Mouse (Mus musculus): ENCODE measurements around the gene Shank2. TPM values are rescaled to one million over a fixed set of nuclear protein-coding genes. Genes with fewer than 3 reads are reported as not detected.

Shank2 gene
- total RNA-seq, 2 experiments from 2014 or later, result 0.18 TPM; not detected in 1

DNA sequence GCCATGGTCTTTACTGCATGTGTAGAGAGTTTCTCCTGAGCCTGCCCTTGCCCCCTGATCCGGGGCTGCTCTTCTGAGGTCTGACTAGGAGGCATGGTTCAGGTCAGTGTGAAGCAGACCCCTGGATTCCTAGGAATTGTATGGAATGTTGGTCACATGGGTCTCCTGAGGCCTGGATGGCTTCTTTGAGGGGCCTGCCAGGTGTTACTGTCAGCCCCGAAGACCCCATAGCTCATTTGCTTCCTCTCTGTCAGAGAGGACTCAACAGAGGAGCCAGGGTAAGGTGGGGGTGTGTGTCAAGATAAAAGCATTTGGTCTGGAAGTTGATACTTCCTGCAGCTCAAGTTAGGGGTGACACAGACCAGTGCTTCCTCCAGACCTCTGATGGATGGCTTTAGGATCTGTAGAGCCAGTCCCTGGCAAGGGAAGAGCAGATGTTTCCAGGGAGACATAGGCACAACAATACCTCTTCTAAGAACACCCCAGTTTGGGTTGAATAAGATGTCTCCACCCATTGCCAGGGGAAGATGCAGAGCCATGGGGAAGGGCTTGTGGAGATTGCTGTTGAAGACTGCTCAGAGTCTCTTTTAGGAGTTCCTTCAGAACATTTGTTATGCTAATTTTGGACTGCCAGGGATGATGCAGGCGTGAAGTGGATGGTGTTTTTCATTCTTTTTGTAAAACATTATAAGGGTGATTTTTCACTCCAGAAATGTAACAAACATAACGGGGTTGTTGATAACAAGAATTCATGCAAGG, 100.7 kb downstream of the Shank2 start:
- no peak for ATAC-seq (ENCODE audit: poor library complexity, severe bottlenecking)

DNA sequence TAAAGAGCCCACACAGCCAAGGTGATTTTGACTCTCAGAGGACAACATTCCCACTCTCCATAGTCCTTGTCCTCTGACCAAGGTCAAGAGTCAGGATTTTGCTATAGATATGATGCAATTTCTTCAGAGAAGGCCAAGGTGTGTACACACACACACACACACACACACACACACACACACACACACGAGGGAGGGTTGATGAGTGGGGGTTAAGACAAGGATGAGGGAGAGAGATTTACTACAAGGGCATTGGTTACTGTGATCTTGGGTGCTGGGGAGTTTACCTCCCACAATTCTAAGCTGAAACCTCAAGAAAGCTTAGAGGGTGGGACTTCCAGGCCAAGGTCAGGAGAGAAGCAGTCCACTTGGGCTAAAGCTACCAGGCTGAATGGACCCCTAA, 104.2 kb downstream of the Shank2 start:
- ATAC-seq (ENCODE audit: poor library complexity, severe bottlenecking), result no peak

DNA sequence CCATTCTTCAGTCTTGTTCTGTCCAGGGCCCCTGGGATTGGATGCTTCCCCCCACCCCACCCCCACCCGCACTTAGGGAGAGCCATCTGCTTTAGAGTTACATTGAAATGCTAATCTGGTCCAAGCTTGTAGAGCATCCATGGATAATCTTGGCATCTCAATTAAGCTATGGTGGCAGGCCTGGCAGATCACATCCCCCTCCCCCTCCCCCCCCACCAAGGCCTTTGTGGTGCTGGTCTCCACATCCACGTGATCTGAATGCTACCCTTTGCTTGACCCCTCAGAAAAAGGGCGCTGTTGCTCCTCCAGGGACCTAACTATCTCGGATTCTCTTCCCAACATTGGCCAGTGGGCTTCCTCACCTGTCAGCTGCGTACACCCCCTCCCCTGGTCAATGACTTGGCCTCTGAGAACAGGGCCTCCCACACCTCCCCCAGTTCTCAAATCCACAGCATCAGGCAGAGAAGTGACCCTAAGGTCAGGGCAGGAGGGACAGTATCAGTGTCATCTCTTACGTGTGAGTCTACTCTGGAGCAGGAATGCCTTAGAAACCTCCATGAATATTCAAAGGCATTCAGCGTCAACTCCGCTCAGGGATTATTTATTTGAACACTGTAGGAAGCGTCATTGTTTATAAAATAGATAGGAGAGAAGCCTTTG, 104.8 kb downstream of the Shank2 start:
- ATAC-seq (ENCODE audit: poor library complexity, severe bottlenecking), result no peak

DNA sequence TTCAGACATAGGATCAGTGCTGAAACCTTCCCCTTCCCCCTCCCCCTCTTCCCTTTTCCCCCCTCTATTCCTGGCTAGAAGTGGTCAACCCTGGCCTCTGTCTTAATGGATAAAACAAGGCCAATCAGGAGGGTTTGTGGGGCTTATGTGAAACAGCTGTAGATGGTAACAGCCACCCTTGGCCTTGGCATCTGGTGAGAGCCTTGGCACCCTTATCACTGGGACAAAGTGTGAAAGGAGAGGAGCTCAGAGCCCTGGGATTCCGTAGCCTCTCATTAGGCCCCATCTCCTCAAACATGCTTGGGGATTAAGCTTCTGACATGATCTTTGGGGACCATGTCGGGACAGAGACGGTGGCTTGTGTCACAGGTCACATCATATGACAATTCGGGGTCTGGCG, 106.4 kb downstream of the Shank2 start:
- no peak for ATAC-seq (ENCODE audit: poor library complexity, severe bottlenecking)

DNA sequence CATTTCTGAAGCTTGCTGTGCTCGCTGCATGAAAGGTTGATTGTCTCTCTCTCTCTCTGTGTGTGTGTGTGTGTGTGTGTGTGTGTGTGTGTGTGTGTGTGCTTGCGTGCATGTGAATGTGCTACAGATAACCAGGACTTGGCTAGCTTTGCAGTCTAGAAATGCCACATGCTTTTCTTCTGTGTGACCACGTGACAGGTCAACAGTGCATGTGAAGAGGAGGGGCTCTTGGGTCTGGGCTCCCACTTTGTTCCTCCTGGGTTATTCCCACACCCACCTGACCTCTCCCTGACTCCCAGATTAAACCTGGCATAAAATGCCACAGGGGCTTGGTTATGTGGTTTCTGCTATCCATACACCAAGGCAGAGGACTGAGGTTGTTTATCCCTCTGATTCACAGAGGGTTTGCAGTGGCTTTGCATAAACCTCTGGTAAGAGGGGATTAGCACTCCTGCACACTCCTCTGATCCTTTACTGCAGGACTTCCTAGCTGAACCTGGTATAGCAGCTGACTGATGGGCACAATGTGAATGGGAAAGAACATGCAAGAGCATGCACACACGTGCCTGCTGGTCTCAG, 109.4 kb downstream of the Shank2 start:
- no peak for ATAC-seq (ENCODE audit: poor library complexity, severe bottlenecking)

DNA sequence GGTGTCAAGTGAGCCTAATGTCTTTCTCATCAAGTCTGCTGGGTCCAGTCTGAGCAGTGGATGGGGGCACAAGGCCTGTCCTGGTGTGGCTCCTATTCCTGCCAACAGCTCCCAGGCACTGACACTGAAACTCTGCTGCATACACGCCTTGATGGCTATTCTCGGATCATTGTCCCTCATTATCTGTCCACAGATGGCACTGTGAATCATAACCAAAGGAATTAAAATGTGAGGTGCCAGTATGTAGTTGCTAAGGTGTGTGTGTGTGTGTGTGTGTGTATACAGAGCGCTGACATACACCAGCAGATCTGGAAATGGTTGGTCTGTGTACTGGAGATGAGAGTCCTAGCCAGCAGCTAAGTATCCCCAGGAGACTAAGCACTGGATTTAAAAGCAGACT, 110.3 kb downstream of the Shank2 start:
- ATAC-seq (ENCODE audit: poor library complexity, severe bottlenecking), result no peak

DNA sequence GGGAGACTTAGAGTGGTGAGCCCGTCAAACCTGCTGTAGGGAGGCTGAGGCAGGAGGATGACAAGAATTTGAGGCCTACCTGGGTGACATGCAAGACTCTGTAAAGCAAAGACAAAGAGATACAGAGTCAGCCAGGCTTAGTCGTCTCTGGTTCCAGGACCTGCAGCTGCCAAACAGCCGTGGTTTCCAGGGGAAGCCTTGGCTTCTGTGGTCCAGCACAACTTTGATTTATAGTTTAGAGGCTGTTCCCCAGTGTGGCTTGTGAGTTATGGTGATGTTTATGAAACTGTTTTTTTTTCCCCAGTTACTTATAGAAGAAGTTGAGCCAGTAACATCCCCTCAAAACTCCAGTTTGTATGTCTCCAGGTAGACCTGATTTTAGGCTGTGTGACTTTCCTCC, 112.5 kb downstream of the Shank2 start:
- no peak for ATAC-seq (ENCODE audit: poor library complexity, severe bottlenecking)

DNA sequence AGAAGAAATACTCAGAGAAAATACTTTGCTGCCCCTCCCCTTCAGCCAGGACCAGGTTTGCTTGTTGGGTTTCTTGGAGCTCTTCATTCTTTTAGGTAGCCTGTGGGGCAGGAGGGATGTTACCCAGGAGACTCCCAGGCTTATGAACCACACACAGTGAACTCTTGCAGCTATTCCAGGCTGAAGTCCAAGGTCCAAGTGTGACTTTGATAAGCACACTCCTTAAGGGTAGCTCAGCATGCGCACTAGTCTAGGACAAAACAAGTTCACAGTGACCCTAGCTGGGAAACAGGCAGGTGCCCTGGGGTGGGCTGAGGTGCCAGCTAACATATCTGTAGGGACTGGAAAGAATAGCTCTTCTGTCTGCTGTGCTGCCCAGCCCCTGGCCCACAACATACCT, 117.8 kb downstream of the Shank2 start:
- ATAC-seq (ENCODE audit: poor library complexity, severe bottlenecking), result no peak

DNA sequence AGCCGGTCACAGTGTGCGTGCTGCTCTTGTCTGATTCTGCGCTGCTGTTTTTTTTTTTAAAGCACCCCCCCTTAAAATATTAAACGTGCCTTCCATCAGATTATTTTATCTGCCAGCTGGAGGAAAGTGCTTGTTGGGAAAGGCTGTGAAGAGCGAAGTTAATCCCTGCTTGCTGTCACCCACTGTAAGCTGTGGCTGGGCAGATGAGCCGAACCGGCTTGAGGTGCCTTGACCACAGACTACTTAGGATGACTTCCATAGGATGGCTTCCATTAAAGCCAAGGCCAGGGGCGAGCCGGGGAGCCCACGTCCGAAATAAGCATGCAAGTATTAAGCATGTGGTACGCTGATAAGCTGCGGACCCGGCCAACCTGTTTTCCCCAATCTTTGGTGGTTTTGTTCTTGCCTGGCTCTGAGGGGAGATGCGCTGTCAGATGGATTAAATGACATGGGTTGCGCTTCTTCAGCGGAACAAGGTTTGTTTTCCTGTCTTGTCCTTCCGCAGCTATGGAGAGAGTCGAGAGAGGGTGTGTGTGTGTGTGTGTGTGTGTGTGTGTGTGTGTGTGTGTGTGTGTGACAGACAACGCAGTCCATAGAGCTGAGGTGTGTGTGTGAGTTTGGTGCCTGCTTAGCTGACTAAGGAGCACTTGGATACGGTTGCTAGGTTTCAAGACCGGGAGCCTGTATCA, 131.1 kb downstream of the Shank2 start:
- no peak for ATAC-seq (ENCODE audit: poor library complexity, severe bottlenecking)

DNA sequence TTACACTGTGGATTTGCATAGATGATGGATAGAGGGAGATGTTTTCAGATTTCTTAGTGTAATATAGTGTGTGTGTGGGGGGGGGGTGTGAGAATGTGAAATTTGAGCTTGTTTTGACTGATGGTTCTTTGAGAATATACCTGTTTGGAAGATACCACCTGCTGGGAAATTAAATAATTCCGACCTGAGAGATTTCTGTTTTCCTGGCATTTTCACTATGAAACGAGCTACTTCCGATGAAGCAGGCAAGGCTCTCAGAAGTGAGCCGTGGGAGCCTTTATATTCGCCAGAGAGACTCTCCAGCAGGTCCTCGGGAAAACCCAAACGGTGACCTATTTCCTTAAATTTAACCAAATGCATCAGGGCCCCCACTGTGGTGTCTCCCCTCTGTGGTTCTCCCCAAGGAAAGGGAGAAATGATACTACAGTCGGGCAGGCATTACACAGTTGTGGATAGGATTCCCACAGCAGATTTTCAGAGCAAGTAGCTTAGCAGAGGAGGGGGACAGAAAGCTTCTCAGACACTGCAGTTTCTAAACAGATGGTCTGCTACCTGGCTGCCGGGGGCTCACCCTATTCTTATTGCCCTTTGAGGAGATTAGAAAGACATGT, 131.8 kb downstream of the Shank2 start:
- ATAC-seq (ENCODE audit: poor library complexity, severe bottlenecking), result no peak

DNA sequence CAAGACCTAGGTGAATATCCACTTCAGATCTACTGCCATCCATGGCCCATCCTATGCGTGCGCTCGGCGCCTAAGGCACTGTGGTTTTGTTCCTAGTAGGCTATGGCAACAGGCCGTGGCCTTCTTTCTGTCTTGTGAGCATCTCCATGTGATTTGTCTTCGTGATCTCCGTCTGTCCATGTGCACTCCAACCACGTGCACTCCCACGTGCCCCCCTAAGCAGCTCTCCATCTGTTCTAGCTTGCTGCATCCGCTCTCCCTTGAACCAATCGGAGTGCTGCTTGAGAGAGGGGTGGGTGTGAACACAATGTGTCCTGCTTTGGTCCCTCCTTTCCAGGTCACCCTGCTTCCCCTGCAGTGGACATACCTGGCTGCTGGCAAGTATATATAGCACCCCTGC, 133.0 kb downstream of the Shank2 start:
- ATAC-seq (ENCODE audit: poor library complexity, severe bottlenecking), result no peak

DNA sequence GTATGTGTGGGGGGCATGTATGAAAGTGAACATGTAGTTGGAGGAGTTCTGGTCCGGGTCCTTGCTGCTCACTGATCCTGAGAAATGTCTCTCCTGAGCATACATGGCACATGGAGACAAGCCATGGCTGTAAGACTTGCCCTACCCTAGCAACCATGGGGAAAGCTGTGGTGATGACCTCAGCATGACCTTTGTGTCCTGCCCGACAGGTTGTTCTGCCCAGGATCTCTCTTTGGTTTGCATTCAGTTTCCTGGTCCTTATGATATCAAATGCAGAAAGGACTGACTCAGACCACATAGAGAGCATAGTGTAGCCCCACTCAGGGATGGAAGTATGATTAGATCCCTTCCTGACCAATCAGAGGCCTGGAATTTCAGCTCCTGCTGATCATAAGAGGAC, 136.1 kb downstream of the Shank2 start:
- ATAC-seq (ENCODE audit: poor library complexity, severe bottlenecking), result no peak

DNA sequence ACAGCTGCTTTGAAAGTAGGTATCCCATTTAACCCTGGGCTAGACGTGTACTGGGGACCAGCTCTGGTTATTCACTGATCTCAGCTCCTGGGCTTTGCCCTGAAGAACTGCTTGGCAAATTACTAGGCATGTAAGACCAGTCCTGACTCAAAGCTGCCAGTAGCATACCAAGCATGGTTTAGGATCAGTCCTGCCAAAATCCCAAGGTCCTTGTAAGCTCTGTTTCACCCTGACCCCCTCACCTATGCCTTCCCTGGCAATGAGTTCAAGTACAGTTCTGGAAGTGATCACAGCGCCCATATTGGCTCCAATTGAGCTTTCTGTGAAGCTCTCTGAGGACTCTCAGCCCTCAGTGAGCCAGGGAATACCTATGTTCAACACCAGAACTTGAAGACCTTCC, 136.7 kb downstream of the Shank2 start:
- ATAC-seq (ENCODE audit: poor library complexity, severe bottlenecking), result no peak

DNA sequence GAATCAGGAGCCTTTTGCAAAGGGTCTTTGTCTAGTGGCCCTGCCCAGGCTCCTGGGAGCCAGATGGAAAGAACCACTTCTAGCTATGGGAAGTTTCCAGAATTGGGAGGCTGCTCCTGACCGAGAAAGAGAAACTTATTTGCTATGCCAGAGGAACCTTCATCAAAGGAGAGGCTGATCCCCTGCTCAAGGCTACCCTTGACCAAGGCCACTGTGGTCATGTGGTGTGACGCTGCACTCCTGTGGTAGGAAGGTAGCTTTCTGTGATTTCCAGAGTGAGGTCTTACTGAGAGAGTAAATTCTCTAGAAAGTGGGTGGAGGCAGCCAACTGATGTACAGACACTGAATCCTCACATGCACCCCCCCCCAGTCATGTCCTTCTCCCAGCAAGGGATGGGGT, 138.0 kb downstream of the Shank2 start:
- ATAC-seq (ENCODE audit: poor library complexity, severe bottlenecking), result no peak

DNA sequence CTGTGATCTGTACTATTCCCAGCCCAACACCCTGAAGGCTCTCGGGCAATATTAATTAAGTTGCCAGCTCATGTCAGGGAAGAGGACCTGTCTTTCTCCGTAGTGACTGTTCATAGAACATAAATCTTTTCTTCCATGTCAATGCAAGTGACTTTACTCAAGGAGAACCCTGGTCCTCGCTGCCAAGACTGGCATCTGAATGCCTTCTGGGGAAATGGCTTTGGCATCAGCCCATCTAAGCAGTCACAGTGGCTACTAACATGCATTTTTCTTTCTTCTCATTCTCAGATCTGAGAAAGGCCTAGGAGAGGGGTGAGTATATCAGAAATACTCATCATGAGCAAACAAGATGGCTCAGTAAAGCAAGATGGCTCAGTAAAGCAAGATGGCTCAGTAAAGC, 138.7 kb downstream of the Shank2 start:
- no peak for ATAC-seq (ENCODE audit: poor library complexity, severe bottlenecking)

DNA sequence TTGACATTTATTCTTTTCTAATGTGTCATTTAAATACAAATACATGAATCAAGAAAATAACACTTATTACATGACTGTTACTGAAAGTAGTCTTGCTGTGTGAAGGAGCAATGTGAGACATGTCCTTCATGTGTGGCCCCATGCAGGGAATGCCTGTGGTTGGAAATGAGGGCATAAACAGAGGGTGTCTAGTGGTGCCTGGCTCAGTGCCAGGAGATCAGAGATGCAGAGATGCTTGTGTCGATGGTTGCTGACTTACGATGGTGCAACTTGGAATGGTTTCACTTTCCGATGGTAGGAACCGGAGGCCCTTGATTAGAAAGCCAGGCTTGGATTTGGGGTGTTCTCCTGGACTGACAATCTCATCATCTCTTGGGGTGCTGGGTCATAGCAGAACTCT, 140.3 kb downstream of the Shank2 start:
- ATAC-seq (ENCODE audit: poor library complexity, severe bottlenecking), result no peak

DNA sequence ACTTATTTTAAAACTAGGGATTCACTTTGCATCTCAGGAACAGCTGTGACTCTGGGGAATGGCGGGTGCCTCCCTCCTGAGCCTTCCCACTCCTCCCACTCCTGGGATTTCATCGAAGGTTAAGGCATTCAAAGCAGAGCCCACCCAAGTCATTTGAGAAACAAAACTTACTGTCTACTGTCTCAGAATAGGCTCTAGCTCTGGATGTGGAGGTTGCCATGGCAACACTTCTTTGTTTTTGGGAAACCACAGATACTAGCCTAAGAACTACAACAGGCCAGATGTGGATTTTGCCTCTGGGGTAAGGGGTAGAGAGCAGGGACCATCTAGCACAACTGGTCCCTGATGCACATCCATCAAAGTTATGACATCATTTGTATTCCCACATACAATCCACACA, 142.2 kb downstream of the Shank2 start:
- no peak for ATAC-seq (ENCODE audit: poor library complexity, severe bottlenecking)

DNA sequence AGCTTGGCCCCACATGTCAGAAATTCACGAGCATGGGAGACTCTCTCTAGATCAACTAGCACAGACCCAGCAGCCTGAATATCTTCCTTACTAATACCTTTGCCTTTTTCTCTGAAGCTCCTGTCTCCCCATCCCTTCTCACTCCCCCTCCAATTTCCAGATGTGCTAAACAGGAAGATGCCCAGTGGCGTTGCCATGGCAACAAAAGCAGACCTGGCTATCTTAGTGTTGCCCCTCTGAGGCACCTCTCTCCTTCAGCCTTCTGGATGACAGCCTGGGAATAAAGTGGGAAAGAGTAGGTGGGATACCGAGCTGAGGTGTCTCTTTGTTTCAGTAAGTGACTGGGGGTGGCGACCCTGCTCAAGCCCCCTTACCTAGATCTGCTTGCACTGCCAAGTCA, 146.4 kb downstream of the Shank2 start:
- ATAC-seq (ENCODE audit: poor library complexity, severe bottlenecking), result no peak

DNA sequence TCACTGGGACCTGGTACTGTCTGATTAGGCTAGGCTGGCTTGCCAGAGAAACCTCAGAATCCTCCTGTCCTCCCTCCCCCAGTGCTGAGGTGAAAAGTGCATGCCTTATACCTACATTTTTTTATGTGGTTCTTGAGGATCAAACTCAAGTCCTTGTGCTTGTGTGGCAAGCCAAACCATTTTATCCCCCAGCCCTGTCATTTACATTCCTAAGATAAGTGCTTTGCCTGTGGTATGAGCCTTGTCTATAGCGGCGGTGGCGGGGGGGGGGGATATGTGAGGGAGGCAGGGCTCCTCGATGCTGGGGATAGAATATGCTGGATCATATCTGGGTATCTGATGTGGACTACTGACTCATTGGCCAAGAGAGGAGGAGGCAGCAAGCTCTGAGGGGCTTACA, 151.4 kb downstream of the Shank2 start:
- no peak for ATAC-seq (ENCODE audit: poor library complexity, severe bottlenecking)

DNA sequence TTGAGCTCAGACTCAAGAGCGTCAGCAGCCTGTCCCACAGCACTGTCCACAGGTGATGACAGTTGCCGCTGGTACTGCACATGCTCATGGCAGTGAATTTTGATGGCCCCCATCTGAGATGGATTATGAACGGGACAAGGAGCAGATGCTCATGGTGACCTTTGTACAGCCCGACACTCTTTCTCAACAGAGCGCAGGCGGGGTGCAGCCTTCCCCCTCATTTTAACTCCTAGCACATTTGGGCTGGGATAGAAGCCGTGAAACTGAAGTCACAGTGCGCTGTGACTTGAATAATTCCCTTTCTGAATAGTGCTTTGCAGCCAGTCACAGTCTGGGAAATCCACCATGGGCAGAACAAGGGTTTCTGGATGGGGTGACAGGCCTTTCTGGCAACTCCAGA, 152.0 kb downstream of the Shank2 start:
- no peak for ATAC-seq (ENCODE audit: poor library complexity, severe bottlenecking)

DNA sequence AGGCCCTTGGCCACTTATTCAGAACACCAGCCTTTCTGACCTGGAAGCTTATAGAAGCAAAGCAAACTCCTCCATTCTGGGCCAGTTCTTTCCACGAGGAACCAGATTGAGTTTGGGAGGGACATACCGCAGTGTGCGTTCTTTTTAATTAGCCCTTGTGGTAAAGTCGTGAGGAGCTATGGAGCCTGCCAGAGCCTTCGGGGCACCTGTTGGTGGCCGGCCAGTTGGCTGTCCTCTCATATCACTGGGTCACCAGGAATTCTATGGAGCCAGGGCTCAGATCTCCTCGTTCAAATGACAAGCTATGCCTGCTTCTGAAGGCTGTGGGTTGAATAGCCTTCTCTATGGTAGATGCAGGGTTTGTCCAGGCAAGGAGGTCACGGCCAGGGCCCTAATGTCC, 156.2 kb downstream of the Shank2 start:
- ATAC-seq (ENCODE audit: poor library complexity, severe bottlenecking), result no peak

All from megakaryocyte, adult 5-6 weeks (primary cell).